Mouse (Mus musculus) forebrain, embryonic 13.5 days (tissue): ENCODE measurements at regions not wholly inside any gene's neighbourhood (a gene's known extent, or its start where the extent isn't known, plus 50 kb on each side); places are given as distances from the start of the nearest gene placed in this dataset.
"Not testable (repeated sequence)": the region's sequence is repeated elsewhere in the genome, so short reads cannot be mapped to it uniquely, and the experiment has no call there.

Experiments used
- ATAC-seq: fragments of 200-750 bp; cut with Nextera tagmentation; 2 replicates; pipeline ENCODE4 v1.8.0; 2017
- H3K27ac ChIP-seq: fragments of 300-500 bp; sonication (generic); 2 replicates; pipeline ENCODE4 v1.5.1; 2015; ENCODE audit warnings: inconsistent platforms, mild to moderate bottlenecking, moderate library complexity
- H3K27me3 ChIP-seq: fragments of 300-500 bp; sonication (generic); 2 replicates; pipeline ENCODE4 v1.6.1; 2015; ENCODE audit warnings: mild to moderate bottlenecking, inconsistent platforms
- H3K36me3 ChIP-seq: fragments of 300-500 bp; sonication (generic); 2 replicates; pipeline ENCODE4 v1.6.1; 2015; ENCODE audit warnings: mild to moderate bottlenecking, inconsistent platforms; ENCODE audit not compliant: poor library complexity, severe bottlenecking
- H3K4me1 ChIP-seq: fragments of 300-500 bp; sonication (generic); 2 replicates; pipeline ENCODE4 v1.6.1; 2015; ENCODE audit warnings: inconsistent platforms
- H3K4me2 ChIP-seq: fragments of 300-500 bp; sonication (generic); 2 replicates; pipeline ENCODE4 v1.6.1; 2015; ENCODE audit warnings: inconsistent platforms, mild to moderate bottlenecking, moderate library complexity
- H3K4me3 ChIP-seq: fragments of 300-500 bp; sonication (generic); 2 replicates; pipeline ENCODE4 v1.5.1; 2015; ENCODE audit warnings: mild to moderate bottlenecking, inconsistent platforms
- H3K9ac ChIP-seq: fragments of 300-500 bp; sonication (generic); 2 replicates; pipeline ENCODE4 v1.6.1; 2015; ENCODE audit warnings: mild to moderate bottlenecking, inconsistent platforms
- H3K9me3 ChIP-seq: fragments of 300-500 bp; sonication (generic); replicated peaks from 2 replicates; pipeline ENCODE4 v1.6.1; 2016; ENCODE audit warnings: inconsistent platforms
- WGBS: fragments of 180-500 bp; shearing (Covaris S2); methylation state at CpG from one replicate; pipeline ENCODE4 v1.1.7; 2015; 5-methylcytosine and 5-hydroxymethylcytosine counted together

GRCm38 (mm10) chr3:40325872-40326803, 204.9 kb upstream of the Intu start:
- Histone ChIP-seq H3K4me1 (no peaks in the 10 kb centered on the region), H3K4me2 (no peak overlapping the region), H3K27ac (no peak overlapping the region), H3K4me3 (no peak overlapping the region), H3K9ac (no peak overlapping the region), H3K27me3 (no peaks in the 10 kb centered on the region), H3K36me3 (no peaks in the 10 kb centered on the region), H3K9me3 (no peaks in the 10 kb centered on the region)
- WGBS = 87% methylated on average over 22 of the region's 22 CpGs
- no peak for ATAC-seq

DNA sequence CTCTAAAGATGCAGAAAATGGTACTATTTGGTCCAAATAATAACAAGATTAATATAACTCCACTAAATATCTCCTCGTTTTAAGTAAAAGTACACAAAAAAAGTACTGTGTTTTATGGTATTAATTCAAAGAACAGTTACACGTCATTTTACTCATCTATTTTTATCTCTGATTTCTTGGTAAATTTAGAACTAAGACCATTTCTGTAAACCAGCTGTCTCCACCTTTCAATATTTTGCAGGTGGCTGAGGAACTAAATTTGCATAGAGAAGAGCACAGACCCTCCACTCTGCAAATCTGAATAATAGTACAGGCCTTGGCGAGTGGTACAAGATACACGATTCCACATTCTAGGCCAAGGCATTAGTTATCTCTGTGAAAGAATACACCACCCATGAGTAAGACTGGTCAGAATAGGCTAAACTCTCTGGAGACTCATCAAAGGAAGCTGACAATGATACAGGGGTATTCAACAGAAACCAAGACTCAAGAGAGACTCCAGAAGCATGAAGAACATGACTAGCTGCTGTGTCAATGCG, 191.5 kb upstream of the Intu start:
- no peak for ATAC-seq
- H3K27me3 ChIP-seq = no peaks in the 10 kb centered on the region
- H3K36me3 ChIP-seq = no peaks in the 10 kb centered on the region
- WGBS = 89% methylated on average over 5 of the region's 5 CpGs
- H3K27ac ChIP-seq = no peak overlapping the region
- no peaks in the 10 kb centered on the region for H3K9me3 ChIP-seq
- H3K9ac ChIP-seq = no peak overlapping the region
- no peak overlapping the region for H3K4me3 ChIP-seq
- H3K4me1 ChIP-seq = no peaks in the 10 kb centered on the region
- no peak overlapping the region for H3K4me2 ChIP-seq

DNA sequence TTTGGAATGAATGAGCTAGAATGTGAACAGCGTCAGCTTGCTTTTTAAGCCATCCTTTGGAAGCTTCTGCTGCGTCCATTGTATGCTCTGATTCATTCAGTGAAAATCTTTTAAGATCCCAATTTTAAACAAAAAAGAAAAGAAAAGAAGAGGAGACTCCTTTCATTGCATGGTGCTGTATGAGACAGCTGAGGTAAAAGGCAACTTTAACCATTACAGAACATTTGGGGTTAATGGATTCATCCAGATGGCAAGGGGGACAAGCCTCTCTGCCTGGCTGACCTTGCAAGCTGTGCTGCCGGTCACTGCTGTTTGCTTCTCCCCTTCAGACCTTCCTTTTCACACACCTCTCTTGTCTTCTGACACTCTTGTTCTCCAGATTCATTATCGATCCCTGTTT, 176.0 kb upstream of the Intu start:
- H3K27ac ChIP-seq = no peak overlapping the region
- H3K9me3 ChIP-seq = no peaks in the 10 kb centered on the region
- no peak overlapping the region for H3K9ac ChIP-seq
- H3K36me3 ChIP-seq = no peaks in the 10 kb centered on the region
- H3K27me3 ChIP-seq = no peaks in the 10 kb centered on the region
- H3K4me2 ChIP-seq = no peak overlapping the region
- ATAC-seq = no peak
- peaks cover 5% of the 10 kb centered on the region; the same call in 1 of the 2 replicates for H3K4me1 ChIP-seq
- H3K4me3 ChIP-seq = no peak overlapping the region
- WGBS = 37% methylated on average over 4 of the region's 4 CpGs

DNA sequence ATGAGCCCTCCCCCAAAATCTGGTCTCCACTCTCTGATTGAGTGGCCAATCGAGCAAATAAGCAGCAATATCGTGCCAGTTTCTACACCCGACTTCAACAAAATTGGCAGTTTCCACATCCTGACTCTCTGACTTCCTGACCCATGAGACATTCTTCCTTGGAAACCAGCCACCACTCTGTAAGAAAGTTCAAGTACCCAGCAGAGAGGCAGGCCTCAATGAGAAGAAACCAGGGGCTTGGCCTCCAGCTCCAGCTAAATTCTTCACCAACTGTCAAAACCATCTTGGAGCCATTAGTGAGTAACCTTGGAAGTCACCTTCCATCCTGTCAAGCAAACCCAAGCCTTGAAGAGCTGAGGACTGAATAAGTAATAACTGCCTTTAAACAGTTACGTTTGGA, 162.7 kb upstream of the Intu start:
- no peaks in the 10 kb centered on the region for H3K27me3 ChIP-seq
- no peaks in the 10 kb centered on the region for H3K36me3 ChIP-seq
- no peak overlapping the region for H3K4me2 ChIP-seq
- no peak overlapping the region for H3K4me3 ChIP-seq
- peaks cover 5% of the 10 kb centered on the region; the same call in 1 of the 2 replicates for H3K4me1 ChIP-seq
- H3K9ac ChIP-seq = no peak overlapping the region
- H3K27ac ChIP-seq = no peak overlapping the region
- WGBS = 91% methylated on average over 4 of the region's 4 CpGs
- no peaks in the 10 kb centered on the region for H3K9me3 ChIP-seq
- no peak for ATAC-seq

DNA sequence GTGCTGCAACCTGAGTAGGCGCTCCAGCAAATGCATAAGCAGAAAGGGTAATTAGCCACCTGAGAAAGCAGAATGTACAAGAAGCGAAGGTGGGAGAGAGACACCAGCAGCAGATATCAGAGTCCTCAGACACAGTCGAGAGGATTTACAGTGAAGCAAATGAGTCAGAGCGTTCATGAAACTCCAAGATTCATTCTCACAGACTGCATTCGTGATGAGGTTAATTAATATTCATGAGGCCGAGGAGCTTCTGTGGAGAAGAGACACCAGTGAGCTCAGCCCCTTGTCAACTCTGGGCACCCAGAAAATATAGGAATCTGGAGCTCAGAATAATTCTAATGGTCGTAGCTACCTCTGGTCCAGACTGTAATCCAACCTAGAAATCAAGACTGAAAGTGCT, 159.7 kb upstream of the Intu start:
- Histone ChIP-seq H3K27ac (no peak overlapping the region), H3K9me3 (no peaks in the 10 kb centered on the region), H3K9ac (no peak overlapping the region), H3K36me3 (no peaks in the 10 kb centered on the region), H3K4me2 (no peak overlapping the region), H3K4me1 (peaks cover 5% of the 10 kb centered on the region; the same call in 1 of the 2 replicates), H3K4me3 (no peak overlapping the region), H3K27me3 (no peaks in the 10 kb centered on the region)
- 39% methylated on average over 7 of the region's 7 CpGs for WGBS
- ATAC-seq = peak; percentile 41; the same call in 1 of the 2 replicates

- not testable (repeated sequence) for H3K27ac ChIP-seq, H3K27me3 ChIP-seq, H3K4me2 ChIP-seq, ATAC-seq, H3K36me3 ChIP-seq, H3K9ac ChIP-seq, H3K4me3 ChIP-seq, H3K9me3 ChIP-seq, H3K4me1 ChIP-seq
Observed at GRCm38 (mm10) chr3:40376220-40376619, 154.9 kb upstream of the Intu start.

DNA sequence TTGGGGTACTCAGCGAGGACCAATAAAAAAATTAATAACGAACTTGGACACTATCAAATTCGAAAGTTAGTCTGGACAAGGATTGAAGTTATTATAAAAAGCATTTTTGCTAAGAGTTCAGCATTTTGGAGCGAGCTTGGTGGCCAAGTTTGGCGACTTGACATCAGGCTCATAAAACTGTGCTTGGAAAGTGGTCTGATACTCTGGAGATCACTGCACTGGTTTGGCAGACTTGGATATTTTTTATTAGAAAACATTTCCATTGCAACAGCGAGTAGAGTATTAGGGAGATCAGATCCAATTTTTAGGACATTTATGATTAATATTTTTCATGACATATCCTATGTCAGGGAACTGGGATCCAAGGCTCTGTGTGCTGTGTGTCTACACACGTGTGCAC, 153.7 kb upstream of the Intu start:
- Histone ChIP-seq H3K36me3 (no peaks in the 10 kb centered on the region), H3K27me3 (no peaks in the 10 kb centered on the region), H3K9me3 (no peaks in the 10 kb centered on the region), H3K9ac (no peak overlapping the region), H3K4me2 (no peak overlapping the region), H3K4me1 (no peaks in the 10 kb centered on the region), H3K4me3 (no peak overlapping the region), H3K27ac (no peak overlapping the region)
- WGBS = 83% methylated on average over 7 of the region's 7 CpGs
- ATAC-seq = no peak

DNA sequence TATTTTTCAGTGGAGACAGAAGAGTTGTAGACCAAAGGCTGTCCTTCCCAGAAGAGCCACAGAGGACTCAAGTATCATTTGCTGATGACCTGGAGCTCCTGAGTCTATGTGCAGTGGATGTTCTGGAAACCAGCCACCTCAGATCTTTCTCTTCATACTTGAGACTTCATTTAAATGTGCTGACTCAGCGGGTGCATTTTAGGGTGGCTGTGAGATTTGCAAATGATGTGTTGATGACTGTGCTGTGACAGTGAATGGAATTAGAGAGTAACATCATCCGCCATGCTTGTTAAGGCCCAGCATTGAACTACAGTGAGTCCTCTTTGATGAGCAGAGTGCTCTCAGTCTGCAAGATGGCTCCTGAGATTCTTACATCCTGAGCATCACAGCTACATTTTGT, 152.0 kb upstream of the Intu start:
- Histone ChIP-seq H3K36me3 (no peaks in the 10 kb centered on the region), H3K4me1 (no peaks in the 10 kb centered on the region), H3K9me3 (no peaks in the 10 kb centered on the region), H3K4me3 (no peak overlapping the region), H3K4me2 (no peak overlapping the region), H3K27ac (no peak overlapping the region), H3K27me3 (no peaks in the 10 kb centered on the region), H3K9ac (no peak overlapping the region)
- 93% methylated on average over 2 of the region's 2 CpGs for WGBS
- ATAC-seq = no peak

GRCm38 (mm10) chr3:40391631-40392030, 139.5 kb upstream of the Intu start:
- H3K4me2 ChIP-seq = no peak overlapping the region
- no peak overlapping the region for H3K9ac ChIP-seq
- peak; percentile 43; the same call in 1 of the 2 replicates for ATAC-seq
- 34% methylated on average over 6 of the region's 6 CpGs for WGBS
- no peak overlapping the region for H3K27ac ChIP-seq
- H3K4me1 ChIP-seq = peaks cover 9% of the 10 kb centered on the region
- no peak overlapping the region for H3K4me3 ChIP-seq
- H3K9me3 ChIP-seq = no peaks in the 10 kb centered on the region
- H3K36me3 ChIP-seq = no peaks in the 10 kb centered on the region
- H3K27me3 ChIP-seq = no peaks in the 10 kb centered on the region

DNA sequence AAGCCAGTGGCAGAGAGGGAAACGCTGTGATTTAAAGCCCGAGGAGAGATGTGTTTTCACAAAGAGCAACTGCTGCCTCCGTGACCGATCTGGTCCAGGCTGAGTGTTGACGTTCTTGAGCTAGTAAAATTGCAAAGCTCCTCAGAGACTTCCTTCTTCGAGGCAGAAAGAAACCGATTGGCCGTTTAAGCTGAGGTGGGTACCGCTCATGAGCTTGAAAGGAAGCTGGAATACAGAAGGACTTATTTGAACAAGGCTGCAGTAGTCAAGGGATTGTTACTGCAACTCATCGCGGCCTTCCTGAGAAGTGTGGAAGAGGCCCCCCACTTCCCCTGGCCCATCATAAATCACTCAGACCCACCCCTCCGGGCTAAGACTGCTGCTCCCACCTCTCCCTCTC, 132.9 kb upstream of the Intu start:
- Histone ChIP-seq H3K9me3 (no peaks in the 10 kb centered on the region), H3K27ac (no peak overlapping the region), H3K36me3 (no peaks in the 10 kb centered on the region), H3K4me1 (peaks cover 18% of the 10 kb centered on the region), H3K4me3 (no peak overlapping the region), H3K27me3 (no peaks in the 10 kb centered on the region), H3K4me2 (no peak overlapping the region), H3K9ac (no peak overlapping the region)
- WGBS = 89% methylated on average over 12 of the region's 12 CpGs
- no peak for ATAC-seq

- Histone ChIP-seq H3K4me1 (0 out of 2 replicates have a peak, but pooled peaks cover 3% of the 10 kb centered on the region), H3K4me2 (no peak overlapping the region), H3K27ac (no peak overlapping the region), H3K36me3 (no peaks in the 10 kb centered on the region), H3K9me3 (no peaks in the 10 kb centered on the region), H3K9ac (no peak overlapping the region), H3K4me3 (no peak overlapping the region), H3K27me3 (no peaks in the 10 kb centered on the region)
- 51% methylated on average over 4 of the region's 4 CpGs for WGBS
- ATAC-seq = no peak
Observed at GRCm38 (mm10) chr3:40403402-40403801, 127.7 kb upstream of the Intu start.

GRCm38 (mm10) chr3:40405095-40405948, 125.8 kb upstream of the Intu start:
- no peak for ATAC-seq

More at GRCm38 (mm10) chr3:40405095-40405948, 125.8 kb upstream of the Intu start:
- Histone ChIP-seq H3K4me2 (no peak overlapping the region), H3K4me1 (0 out of 2 replicates have a peak, but pooled peaks cover 7% of the 10 kb centered on the region), H3K27ac (no peak overlapping the region), H3K27me3 (no peaks in the 10 kb centered on the region), H3K36me3 (no peaks in the 10 kb centered on the region), H3K9ac (no peak overlapping the region), H3K4me3 (no peak overlapping the region), H3K9me3 (no peaks in the 10 kb centered on the region)
- WGBS = 69% methylated on average over 18 of the region's 18 CpGs
